Mouse (Mus musculus): Measurements from ENCODE around the gene Foxred2.

GRCm38 (mm10) chr15:77934326-77934725 is 22.2 kb downstream of the Foxred2 start:
- TF ChIP-seq CTCF (IDR thresholded peaks at IDR 0.05; ENCODE audit: extremely low read depth, insufficient read depth, low read length) (no peak), POLR2A (IDR thresholded peaks at IDR 0.05; ENCODE audit: extremely low read depth, insufficient read depth, low read length) (no peak)
